Mouse (Mus musculus) lung, postnatal 25 days (tissue): ENCODE measurements around the gene Ahsg.
"Not testable (repeated sequence)": the region's sequence is repeated elsewhere in the genome, so short reads cannot be mapped to it uniquely, and the experiment has no call there.

ENCODE experiments used
- DNase-seq: peaks from one replicate; pipeline ENCODE4 v3.0.0; 2022; ENCODE audit warnings: low spot score

Ahsg gene

DNA sequence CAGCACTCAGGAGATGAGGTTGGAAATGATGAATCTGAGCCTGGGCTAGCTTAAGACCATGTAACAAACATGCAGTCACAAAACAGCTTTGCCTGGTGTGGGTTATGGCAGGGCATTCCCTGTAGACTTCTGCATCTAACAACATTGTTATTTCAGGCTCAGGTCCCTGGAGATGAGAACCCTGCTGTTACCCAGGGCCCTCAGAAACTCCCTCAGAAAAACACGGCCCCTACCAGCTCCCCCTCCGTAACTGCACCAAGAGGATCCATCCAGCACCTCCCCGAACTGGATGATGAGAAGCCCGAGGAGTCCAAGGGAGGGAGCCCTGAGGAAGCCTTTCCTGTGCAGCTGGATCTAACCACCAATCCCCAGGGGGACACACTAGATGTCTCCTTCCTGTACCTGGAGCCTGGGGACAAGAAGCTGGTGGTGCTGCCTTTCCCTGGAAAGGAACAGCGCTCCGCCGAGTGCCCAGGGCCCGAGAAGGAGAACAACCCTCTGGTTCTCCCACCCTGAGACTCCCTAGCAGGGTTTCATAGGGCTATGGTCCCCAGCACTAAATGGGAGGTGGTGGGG is 48.1 kb downstream of the Ahsg start:
- DNase-seq: no peak

DNA sequence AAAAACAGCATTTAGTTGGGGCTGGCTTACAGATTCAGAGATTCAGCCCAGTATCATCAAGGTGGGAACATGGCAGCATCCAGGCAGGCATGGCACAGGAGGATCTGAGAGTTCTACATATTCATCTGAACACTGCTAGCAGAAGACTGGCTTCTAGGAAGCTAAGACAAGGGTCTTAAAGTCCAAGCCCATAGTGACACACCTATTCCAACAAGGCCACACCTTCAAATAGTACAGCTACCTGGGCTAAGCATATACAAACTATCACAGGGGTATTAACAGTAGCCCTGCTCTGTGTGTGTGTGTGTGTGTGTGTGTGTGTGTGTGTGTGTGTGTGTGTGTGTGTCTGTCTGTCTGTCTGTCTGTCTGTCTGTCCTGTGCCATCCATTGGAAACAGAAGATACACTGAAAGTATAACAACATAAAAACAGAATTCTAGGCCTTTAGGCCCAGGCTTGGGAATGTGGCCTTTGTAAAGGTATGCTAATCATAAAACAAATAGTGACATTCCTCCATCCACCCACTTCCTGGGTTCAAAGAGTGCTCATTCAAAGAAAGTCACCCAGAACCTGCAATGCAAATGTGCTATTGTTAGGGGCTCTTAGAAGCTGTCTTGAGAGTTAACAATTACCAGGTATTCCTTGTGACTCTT is 50.9 kb downstream of the Ahsg start:
- not testable (repeated sequence) for DNase-seq

DNA sequence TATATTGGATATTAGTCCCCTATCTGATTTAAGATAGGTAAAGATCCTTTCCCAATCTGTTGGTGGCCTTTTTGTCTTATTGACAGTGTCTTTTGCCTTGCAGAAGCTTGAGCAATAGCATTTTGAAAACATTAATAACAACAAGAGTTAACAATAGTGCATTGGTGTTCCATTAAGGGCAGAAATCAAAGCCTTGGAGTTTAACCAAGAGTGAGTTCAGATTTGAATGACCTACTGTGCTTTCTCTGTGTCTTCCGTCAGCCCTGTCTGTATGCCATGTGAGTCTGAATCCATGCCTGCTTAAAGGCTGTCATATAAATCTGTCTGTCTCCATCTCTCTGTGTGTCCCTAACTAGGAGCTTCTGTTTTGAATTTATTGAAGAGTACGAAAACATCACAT is 56.3 kb downstream of the Ahsg start:
- no peak for DNase-seq
